Mouse (Mus musculus) liver, embryonic 16.5 days (tissue): ENCODE results near the gene Enho. TPM values are rescaled to one million over a fixed set of nuclear protein-coding genes. Genes with fewer than 3 reads are reported as not detected.
"Not testable (repeated sequence)": the region's sequence is repeated elsewhere in the genome, so short reads cannot be mapped to it uniquely, and the experiment has no call there.

Experiments
- ATAC-seq: fragments of 200-750 bp; cut with Nextera tagmentation; 2 replicates; pipeline ENCODE4 v1.8.0; 2017; ENCODE audit warnings: low read depth, mild to moderate bottlenecking, moderate number of reproducible peaks, moderate library complexity
- H3K27ac ChIP-seq: fragments of 300-500 bp; sonication (generic); 2 replicates; pipeline ENCODE4 v1.5.1; 2014; ENCODE audit warnings: mild to moderate bottlenecking, low read length
- H3K27me3 ChIP-seq: fragments of 300-500 bp; sonication (generic); 2 replicates; pipeline ENCODE4 v1.6.1; 2014; ENCODE audit warnings: low read depth, low read length, mixed read lengths; ENCODE audit not compliant: control insufficient read depth, insufficient read depth
- H3K36me3 ChIP-seq: fragments of 300-500 bp; sonication (generic); 2 replicates; pipeline ENCODE4 v1.6.1; 2014; ENCODE audit warnings: mild to moderate bottlenecking; ENCODE audit not compliant: control insufficient read depth, insufficient read depth
- H3K4me1 ChIP-seq: fragments of 300-500 bp; sonication (generic); 2 replicates; pipeline ENCODE4 v1.6.1; 2014; ENCODE audit warnings: low read depth, low read length, mixed read lengths; ENCODE audit not compliant: control insufficient read depth
- H3K4me2 ChIP-seq: fragments of 300-500 bp; sonication (generic); 2 replicates; pipeline ENCODE4 v1.6.1; 2014; ENCODE audit warnings: low read depth, low read length, mixed read lengths
- H3K4me3 ChIP-seq: fragments of 300-500 bp; sonication (generic); 2 replicates; pipeline ENCODE4 v1.5.1; 2014; ENCODE audit warnings: low read depth, mild to moderate bottlenecking, low read length
- H3K9ac ChIP-seq: fragments of 300-500 bp; sonication (generic); 2 replicates; pipeline ENCODE4 v1.6.1; 2014; ENCODE audit warnings: low read depth, low read length
- H3K9me3 ChIP-seq: fragments of 300-500 bp; sonication (generic); replicated peaks from 2 replicates; pipeline ENCODE4 v1.6.1; 2016; ENCODE audit warnings: low read length; ENCODE audit not compliant: control insufficient read depth
- WGBS: fragments of 180-500 bp; shearing (Covaris S2); extraction: QIAGEN DNeasy Blood & Tissue Kit; methylation state at CpG from one replicate; pipeline ENCODE4 v1.1.7; 2014; ENCODE audit not compliant: insufficient replicate concordance; 5-methylcytosine and 5-hydroxymethylcytosine counted together
- polyA plus RNA-seq: library from polyadenylated mRNA; unstranded; fragments of >200 nt; fragmentation: Nextera tagmentation; extraction: Ambion mirVana; gene quantifications from 2 replicates; pipeline ENCODE4 v1.2.1, GENCODE M21; 2015

Gene Enho
- 3.2 and 4.5 TPM in 2 replicates for polyA plus RNA-seq

DNA sequence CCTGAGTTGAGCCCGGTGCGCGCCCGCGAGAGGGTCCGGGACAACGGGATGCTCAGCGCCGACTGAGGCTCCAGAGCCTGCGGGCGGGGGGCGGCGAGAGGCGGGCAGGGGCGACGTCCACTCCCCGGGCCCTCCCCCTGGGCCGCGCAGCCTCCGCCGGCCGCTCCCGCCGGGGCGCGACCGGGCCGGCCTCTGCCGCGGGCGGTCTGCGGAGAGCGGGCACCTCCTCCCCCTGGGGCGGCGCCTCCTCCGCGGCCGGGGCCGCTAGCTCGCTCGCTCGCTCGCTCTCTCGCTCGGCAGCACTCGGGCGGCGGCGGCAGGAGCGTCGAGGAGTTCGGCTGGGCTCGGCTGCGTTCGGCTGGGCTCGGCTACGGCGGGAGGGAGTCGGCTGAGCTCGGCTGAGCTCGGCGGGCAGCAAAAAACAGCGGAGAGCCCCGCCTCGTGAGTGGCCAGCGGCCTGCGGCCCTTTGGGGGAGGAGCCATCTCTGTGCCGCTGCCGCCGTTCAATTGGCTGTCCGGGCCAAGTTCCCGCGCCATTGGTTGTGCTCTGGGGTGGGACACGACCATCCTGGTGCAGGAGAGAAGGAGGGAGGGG is at the start of gene Enho:
Gene Enho (minus strand): TSS at position 412 of the 595 bp plus-strand sequence.
- H3K27ac ChIP-seq, result no peak within 1 kb of the TSS
- no peaks in the 10 kb centered on the region for H3K9me3 ChIP-seq
- peak within 1 kb of the TSS; percentile 50 for H3K4me3 ChIP-seq
- peak within 1 kb of the TSS; percentile 80 for H3K4me2 ChIP-seq
- peaks cover 9% of the 10 kb centered on the region for H3K4me1 ChIP-seq
- H3K36me3 ChIP-seq, result no peaks in the 10 kb centered on the region
- H3K27me3 ChIP-seq, result peaks cover 15% of the 10 kb centered on the region
- ATAC-seq, result peak; percentile 88
- WGBS, result 0% methylated on average over 62 of the region's 74 CpGs
- peak within 1 kb of the TSS; percentile 42 for H3K9ac ChIP-seq

GRCm38 (mm10) chr4:41688562-41688961 is 48.4 kb upstream of the Enho start:
- not testable (repeated sequence) for ATAC-seq, H3K4me2 ChIP-seq, H3K4me1 ChIP-seq, H3K9me3 ChIP-seq, H3K4me3 ChIP-seq, H3K27me3 ChIP-seq, H3K27ac ChIP-seq, H3K9ac ChIP-seq, H3K36me3 ChIP-seq
- 41% methylated on average over 1 of the region's 1 CpGs for WGBS

- 37% methylated on average over 9 of the region's 10 CpGs for WGBS
- H3K4me3 ChIP-seq, H3K9me3 ChIP-seq, ATAC-seq, H3K27ac ChIP-seq, H3K4me2 ChIP-seq, H3K9ac ChIP-seq, H3K4me1 ChIP-seq, H3K36me3 ChIP-seq: not testable (repeated sequence)
- H3K27me3 ChIP-seq, result peaks cover 13% of the 10 kb centered on the region
These were observed 45.9 kb upstream of the Enho start for GRCm38 (mm10) chr4:41685882-41686492.

- not testable (repeated sequence) for H3K4me1 ChIP-seq, H3K36me3 ChIP-seq, H3K4me2 ChIP-seq, H3K9me3 ChIP-seq, H3K27ac ChIP-seq, H3K4me3 ChIP-seq, H3K9ac ChIP-seq, ATAC-seq
- WGBS, result 4% methylated on average over 14 of the region's 14 CpGs
- H3K27me3 ChIP-seq, result peaks cover 13% of the 10 kb centered on the region
These were observed 44.9 kb upstream of the Enho start for GRCm38 (mm10) chr4:41684931-41685453.

GRCm38 (mm10) chr4:41684131-41684930 is 44.2 kb upstream of the Enho start:
- H3K9ac ChIP-seq, H3K36me3 ChIP-seq, H3K4me3 ChIP-seq, H3K4me1 ChIP-seq, ATAC-seq, H3K27ac ChIP-seq, H3K9me3 ChIP-seq, H3K4me2 ChIP-seq: not testable (repeated sequence)
- 4% methylated on average over 22 of the region's 27 CpGs for WGBS
- peaks cover 13% of the 10 kb centered on the region for H3K27me3 ChIP-seq

DNA sequence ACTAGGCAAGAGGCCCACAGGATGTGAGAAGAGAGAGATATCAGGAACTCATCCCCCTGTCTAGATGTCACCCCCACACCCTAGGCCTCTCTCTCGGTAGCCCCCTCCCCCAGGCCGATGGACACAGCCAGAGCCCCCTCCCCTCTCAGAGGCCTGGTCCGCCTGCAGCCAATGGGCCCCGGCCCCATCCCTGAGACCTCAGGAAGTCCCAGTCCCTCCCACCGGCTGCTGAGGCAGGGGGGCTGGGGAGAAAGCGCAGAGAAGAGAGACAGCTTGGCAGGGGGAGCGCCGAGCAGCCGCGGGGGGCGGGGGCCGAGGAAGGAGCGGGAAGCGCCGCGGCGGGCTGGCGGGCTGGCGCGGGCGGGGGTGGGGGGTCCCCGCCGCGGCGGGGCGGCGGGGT is 43.2 kb upstream of the Enho start:
- WGBS, result 0% methylated on average over 4 of the region's 27 CpGs
- not testable (repeated sequence) for ATAC-seq, H3K27ac ChIP-seq, H3K9ac ChIP-seq, H3K4me1 ChIP-seq, H3K4me3 ChIP-seq, H3K36me3 ChIP-seq, H3K4me2 ChIP-seq, H3K9me3 ChIP-seq
- H3K27me3 ChIP-seq, result peaks cover 13% of the 10 kb centered on the region

DNA sequence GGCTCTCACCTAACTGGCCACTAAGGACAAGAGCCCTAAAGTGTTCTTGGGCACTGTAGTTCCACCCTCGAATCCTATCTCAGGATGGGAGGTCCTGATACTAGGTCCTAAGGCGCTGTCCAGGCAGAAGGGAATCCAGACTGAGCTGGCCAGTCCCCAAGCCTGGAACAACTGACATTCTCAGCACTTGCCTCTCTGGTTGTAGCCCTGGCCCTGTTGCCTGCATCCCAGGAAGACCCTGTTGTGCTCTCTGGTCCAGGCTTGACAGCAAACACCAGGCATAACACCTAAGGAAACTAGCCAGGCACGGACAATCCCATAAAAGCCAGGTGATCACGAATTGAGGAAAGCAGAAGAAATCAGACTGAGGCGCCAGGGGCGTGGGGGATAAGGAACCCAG is 42.7 kb upstream of the Enho start:
- Histone ChIP-seq H3K27ac (no peak overlapping the region), H3K9me3 (no peaks in the 10 kb centered on the region), H3K4me2 (no peak overlapping the region), H3K4me3 (no peak overlapping the region), H3K36me3 (no peaks in the 10 kb centered on the region), H3K27me3 (peaks cover 13% of the 10 kb centered on the region), H3K4me1 (no peaks in the 10 kb centered on the region), H3K9ac (no peak overlapping the region)
- ATAC-seq, result no peak
- WGBS, result 8% methylated on average over 6 of the region's 6 CpGs

DNA sequence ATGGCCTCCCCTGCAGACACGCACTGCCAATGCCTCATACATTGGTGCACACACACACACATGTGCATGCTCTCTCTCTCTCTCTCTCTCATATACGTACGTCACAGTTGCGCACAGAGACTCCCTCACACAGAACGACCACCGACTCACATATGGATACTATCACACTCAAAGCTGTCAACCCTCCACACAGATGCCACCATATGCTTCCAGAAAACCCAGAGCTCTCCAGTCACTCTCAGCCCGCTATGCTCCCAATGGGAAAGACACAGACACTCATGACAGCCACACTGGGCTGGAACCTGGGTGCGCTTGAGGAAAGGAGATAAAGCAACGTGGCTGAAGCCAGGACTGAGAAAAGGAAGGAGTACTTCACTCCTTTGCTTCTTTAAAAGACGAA is 41.8 kb upstream of the Enho start:
- H3K4me2 ChIP-seq, result no peak overlapping the region
- ATAC-seq, result no peak
- H3K27ac ChIP-seq, result no peak overlapping the region
- H3K4me3 ChIP-seq, result no peak overlapping the region
- H3K9me3 ChIP-seq, result no peaks in the 10 kb centered on the region
- H3K9ac ChIP-seq, result no peak overlapping the region
- 58% methylated on average over 10 of the region's 10 CpGs for WGBS
- H3K36me3 ChIP-seq, result no peaks in the 10 kb centered on the region
- peaks cover 13% of the 10 kb centered on the region for H3K27me3 ChIP-seq
- H3K4me1 ChIP-seq, result no peaks in the 10 kb centered on the region

DNA sequence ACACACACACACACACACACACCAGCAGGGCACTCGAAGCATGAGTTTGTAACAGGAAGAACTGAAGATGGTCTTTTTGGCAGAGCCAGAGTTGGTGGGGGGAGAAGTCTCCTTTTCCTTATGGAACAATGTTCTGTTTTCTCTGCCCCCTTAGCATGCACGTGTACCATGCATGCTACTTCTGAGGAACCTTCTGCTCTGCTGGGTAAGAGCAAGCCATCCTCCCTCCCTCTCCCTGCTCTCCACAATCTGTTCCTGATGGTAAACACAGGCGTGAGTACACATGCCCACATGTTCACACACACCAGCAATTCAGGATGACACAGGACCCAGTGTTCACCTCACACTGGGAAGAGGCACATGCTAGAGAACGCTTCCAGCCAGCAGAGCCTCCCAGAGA is 41.1 kb upstream of the Enho start:
- Histone ChIP-seq H3K27ac (no peak overlapping the region), H3K4me3 (no peak overlapping the region), H3K9me3 (no peaks in the 10 kb centered on the region), H3K9ac (no peak overlapping the region), H3K4me1 (no peaks in the 10 kb centered on the region), H3K4me2 (no peak overlapping the region), H3K36me3 (no peaks in the 10 kb centered on the region), H3K27me3 (peaks cover 13% of the 10 kb centered on the region)
- 53% methylated on average over 4 of the region's 4 CpGs for WGBS
- ATAC-seq, result no peak
